Mouse (Mus musculus) lung, postnatal 0 days (tissue): ENCODE measurements at regions not wholly inside any gene's neighbourhood (a gene's known extent, or its start where the extent isn't known, plus 50 kb on each side); places are given as distances from the start of the nearest gene placed in this dataset.

Source experiments
- CTCF ChIP-seq: IDR thresholded peaks from 2 replicates; pipeline ENCODE4 v1.5.1; 2016; ENCODE audit warnings: antibody characterized with exemption, mild to moderate bottlenecking
- EP300 ChIP-seq: IDR thresholded peaks from 2 replicates; pipeline ENCODE4 v1.6.1; 2016; ENCODE audit warnings: antibody characterized with exemption, mild to moderate bottlenecking, control low read depth

DNA sequence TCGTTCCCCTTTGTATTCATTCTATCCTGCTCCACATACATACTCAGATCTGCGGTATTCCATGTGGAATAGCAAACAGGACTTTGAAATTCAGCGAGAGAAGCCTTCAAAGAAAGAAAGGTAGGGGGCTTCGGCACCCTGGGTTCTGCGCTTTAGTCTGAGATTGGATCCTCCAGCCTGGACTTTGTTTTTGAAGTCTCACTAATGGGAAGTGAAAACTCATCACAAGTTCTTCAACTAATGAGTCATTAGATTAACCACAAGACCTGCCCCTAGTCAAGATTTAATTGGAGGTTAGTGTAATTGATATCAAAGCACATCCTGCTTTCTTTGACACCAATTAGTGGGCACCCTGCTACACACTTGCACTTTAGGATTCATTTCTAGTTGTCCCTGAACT lies 492.5 kb upstream of the Zfp960 start:
- TF ChIP-seq CTCF (no peak), EP300 (no peak)
